Mouse (Mus musculus): ENCODE data around the gene Tesc. TPM values are rescaled to one million over a fixed set of nuclear protein-coding genes. Genes with fewer than 3 reads are reported as not detected.

Gene Tesc
- polyA plus RNA-seq, 1 experiment: 0.13 TPM

DNA sequence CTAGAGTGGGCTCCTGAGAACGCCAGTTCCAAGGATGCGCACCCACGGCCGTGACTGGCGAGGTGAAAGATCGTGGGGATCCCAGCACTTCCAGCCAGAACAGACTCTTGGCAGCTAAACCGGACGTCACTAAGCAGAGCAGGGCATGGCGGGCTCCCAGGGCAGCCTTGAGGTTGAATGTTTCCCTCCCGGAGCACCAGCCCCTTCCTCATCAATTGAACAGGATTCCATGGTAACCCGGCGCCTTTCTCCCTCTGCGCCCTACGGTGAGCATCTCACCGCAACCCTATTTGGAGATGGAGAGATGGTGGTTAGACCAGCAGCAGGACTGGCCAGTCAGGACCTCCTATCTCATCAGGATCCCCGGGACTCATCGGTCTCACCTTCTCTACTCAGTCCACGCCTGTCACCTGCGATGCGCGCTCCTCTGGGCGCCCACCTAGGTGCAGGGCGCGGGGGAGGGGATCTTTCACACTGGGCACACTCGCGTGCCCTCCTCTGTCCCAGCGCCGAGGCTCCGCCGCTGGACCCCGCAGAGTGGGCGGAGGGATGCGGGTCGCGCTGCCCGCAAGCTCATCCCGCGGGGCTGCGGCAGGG, 344 bp upstream of the Tesc start:
- Histone ChIP-seq H3K27me3 (ENCODE audit: control insufficient read depth) (peaks cover 62% of the 10 kb centered on the region), H3K9me3 (ENCODE audit: control insufficient read depth, low read length) (peaks cover 6% of the 10 kb centered on the region; the same call in 1 of the 2 replicates), H3K36me3 (ENCODE audit: control insufficient read depth) (no peaks in the 10 kb centered on the region), H3K4me3 (replicated peaks) (no peak overlapping the region), H3K4me1 (ENCODE audit: control insufficient read depth) (peaks cover 3% of the 10 kb centered on the region)
- TF ChIP-seq TAL1 (IDR thresholded peaks at IDR 0.05; ENCODE audit: low read length) (no peak), GATA1 (IDR thresholded peaks at IDR 0.05; ENCODE audit: low read length) (no peak)

DNA sequence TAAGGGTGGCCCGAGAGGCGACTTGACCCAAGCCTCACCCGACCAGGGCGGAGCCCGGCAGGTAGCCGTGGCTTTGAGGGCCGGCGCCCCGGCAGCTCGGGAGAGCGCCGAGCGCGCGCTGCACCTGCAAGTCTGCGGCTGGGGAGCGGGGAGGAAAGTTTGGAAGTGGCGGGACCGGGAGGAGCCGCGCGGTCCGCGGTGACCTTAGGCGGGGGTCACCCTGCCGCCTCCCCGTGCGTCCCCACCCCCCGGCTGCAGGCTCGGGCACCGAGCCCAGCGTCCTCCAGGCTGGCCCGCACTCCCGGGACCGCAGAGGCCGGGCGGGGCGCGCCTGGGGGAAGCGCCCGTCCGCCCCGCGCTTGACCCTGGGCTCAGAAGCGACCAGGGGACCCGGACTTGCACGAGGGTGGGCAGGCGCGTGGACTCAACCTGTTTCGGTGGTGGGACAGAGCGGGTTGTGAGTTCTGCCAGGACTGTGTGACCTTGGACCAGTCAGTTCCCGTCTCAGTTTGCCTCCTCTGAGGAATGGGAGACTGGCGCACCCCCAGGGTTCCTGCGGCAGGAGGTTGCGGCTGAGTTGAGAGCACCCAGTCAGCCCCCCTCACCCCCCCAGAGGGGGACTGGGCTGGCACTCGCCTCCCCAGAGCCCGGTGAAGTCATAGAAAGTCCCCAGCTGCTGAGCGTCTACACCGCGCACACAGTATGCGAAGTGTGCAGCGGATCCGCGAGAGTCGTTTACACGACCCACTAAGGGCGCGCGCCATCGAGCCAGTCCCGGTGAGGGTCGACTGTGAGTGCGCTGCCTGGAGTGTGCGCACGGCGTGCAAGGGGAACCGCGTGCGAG, 870 bp downstream of the Tesc start:
- TF ChIP-seq TAL1 (IDR thresholded peaks at IDR 0.05; ENCODE audit: low read length) (no peak), GATA1 (IDR thresholded peaks at IDR 0.05; ENCODE audit: low read length) (no peak)

GRCm38 (mm10) chr5:118029035-118029408, 1.5 kb downstream of the Tesc start:
- Histone ChIP-seq H3K27me3 (ENCODE audit: control insufficient read depth) (peaks cover 62% of the 10 kb centered on the region), H3K4me3 (replicated peaks) (peak overlapping the region; percentile 11), H3K9me3 (ENCODE audit: control insufficient read depth, low read length) (peaks cover 6% of the 10 kb centered on the region; the same call in 1 of the 2 replicates), H3K36me3 (ENCODE audit: control insufficient read depth) (no peaks in the 10 kb centered on the region), H3K4me1 (ENCODE audit: control insufficient read depth) (peaks cover 3% of the 10 kb centered on the region)
- TF ChIP-seq GATA1 (IDR thresholded peaks at IDR 0.05; ENCODE audit: low read length) (no peak), TAL1 (IDR thresholded peaks at IDR 0.05; ENCODE audit: low read length) (no peak)

More for the DNA sequence above, 870 bp downstream of the Tesc start:
- H3K4me3 ChIP-seq (replicated peaks): peak overlapping the region; percentile 11
- peaks cover 3% of the 10 kb centered on the region for H3K4me1 ChIP-seq (ENCODE audit: control insufficient read depth)
- no peaks in the 10 kb centered on the region for H3K36me3 ChIP-seq (ENCODE audit: control insufficient read depth)
- peaks cover 62% of the 10 kb centered on the region for H3K27me3 ChIP-seq (ENCODE audit: control insufficient read depth)
- H3K9me3 ChIP-seq (ENCODE audit: control insufficient read depth, low read length): peaks cover 6% of the 10 kb centered on the region; the same call in 1 of the 2 replicates

GRCm38 (mm10) chr5:118029420-118029819, 1.9 kb downstream of the Tesc start:
- H3K9me3 ChIP-seq (ENCODE audit: control insufficient read depth, low read length): peaks cover 6% of the 10 kb centered on the region; the same call in 1 of the 2 replicates
- no peak for TF ChIP-seq GATA1 (IDR thresholded peaks at IDR 0.05; ENCODE audit: low read length)
- TF ChIP-seq TAL1 (IDR thresholded peaks at IDR 0.05; ENCODE audit: low read length): no peak
- H3K4me3 ChIP-seq (replicated peaks): no peak overlapping the region

DNA sequence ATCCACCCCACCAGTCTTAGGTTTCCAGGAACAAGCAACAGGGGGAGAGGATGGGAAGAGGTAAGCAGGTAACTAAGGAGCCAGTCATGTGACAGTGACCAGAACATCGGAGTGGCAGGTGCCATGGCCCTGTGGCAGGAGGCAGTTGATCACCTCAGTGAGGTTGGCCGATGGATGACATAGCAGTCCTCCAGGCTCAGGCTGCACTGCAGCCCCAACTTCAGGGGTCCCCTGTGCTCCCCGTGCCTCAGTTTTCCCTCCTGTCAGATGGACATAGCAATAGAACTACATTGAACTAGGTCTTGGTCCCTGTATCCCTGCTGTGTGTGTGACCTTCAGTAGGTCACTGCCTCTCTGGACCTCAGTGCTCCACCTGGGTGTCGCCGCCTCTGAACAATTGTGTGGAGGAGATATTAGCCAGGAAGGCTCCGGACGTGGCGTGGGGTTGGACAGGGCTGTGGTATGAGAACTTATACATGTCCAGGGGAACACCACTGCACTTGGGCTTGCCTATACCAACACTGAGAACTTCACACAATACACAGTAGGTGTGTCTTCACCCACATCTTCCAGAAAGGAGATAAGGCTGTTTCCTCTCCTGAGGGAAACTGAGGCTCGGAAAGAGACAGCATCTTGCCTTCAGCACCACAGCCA, 2.6 kb downstream of the Tesc start:
- TF ChIP-seq GATA1 (IDR thresholded peaks at IDR 0.05; ENCODE audit: low read length): no peak
- TF ChIP-seq TAL1 (IDR thresholded peaks at IDR 0.05; ENCODE audit: low read length): no peak
- H3K4me3 ChIP-seq (replicated peaks): no peak overlapping the region
- peaks cover 6% of the 10 kb centered on the region; the same call in 1 of the 2 replicates for H3K9me3 ChIP-seq (ENCODE audit: control insufficient read depth, low read length)
- peaks cover 3% of the 10 kb centered on the region for H3K4me1 ChIP-seq (ENCODE audit: control insufficient read depth)
- peaks cover 59% of the 10 kb centered on the region for H3K27me3 ChIP-seq (ENCODE audit: control insufficient read depth)
- no peaks in the 10 kb centered on the region for H3K36me3 ChIP-seq (ENCODE audit: control insufficient read depth)

More at GRCm38 (mm10) chr5:118029420-118029819, 1.9 kb downstream of the Tesc start:
- Histone ChIP-seq H3K36me3 (ENCODE audit: control insufficient read depth) (no peaks in the 10 kb centered on the region), H3K4me1 (ENCODE audit: control insufficient read depth) (peaks cover 3% of the 10 kb centered on the region), H3K27me3 (ENCODE audit: control insufficient read depth) (peaks cover 60% of the 10 kb centered on the region)

DNA sequence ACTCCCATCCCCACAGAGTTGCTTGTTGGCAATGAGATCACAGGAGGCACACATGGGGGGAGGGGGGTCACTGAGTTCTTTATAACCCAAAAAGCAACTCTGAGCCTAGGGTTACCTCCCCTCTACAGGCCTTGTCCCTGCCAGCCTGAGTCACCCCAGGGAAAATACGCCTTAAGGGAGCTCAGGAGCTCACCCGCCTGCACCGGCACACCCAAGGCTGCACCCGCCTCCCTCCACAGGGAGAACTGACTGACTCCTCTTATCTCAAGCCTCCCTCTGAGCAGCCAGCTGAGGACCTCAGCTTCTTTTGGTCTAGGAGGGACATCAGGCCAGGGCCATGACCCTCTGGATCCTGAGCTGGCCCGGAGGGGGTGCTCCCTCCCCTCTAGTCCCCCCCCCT, 3.5 kb downstream of the Tesc start:
- TF ChIP-seq TAL1 (IDR thresholded peaks at IDR 0.05; ENCODE audit: low read length): no peak
- TF ChIP-seq GATA1 (IDR thresholded peaks at IDR 0.05; ENCODE audit: low read length): no peak
- peaks cover 50% of the 10 kb centered on the region for H3K27me3 ChIP-seq (ENCODE audit: control insufficient read depth)
- H3K4me3 ChIP-seq (replicated peaks): no peak overlapping the region
- H3K36me3 ChIP-seq (ENCODE audit: control insufficient read depth): no peaks in the 10 kb centered on the region
- H3K4me1 ChIP-seq (ENCODE audit: control insufficient read depth): peaks cover 3% of the 10 kb centered on the region
- peaks cover 6% of the 10 kb centered on the region; the same call in 1 of the 2 replicates for H3K9me3 ChIP-seq (ENCODE audit: control insufficient read depth, low read length)

- Histone ChIP-seq H3K9me3 (ENCODE audit: control insufficient read depth, low read length) (peaks cover 6% of the 10 kb centered on the region; the same call in 1 of the 2 replicates), H3K4me3 (replicated peaks) (no peak overlapping the region)
These were observed 4.0 kb downstream of the Tesc start for GRCm38 (mm10) chr5:118031508-118031907.

GRCm38 (mm10) chr5:118033328-118033727, 5.8 kb downstream of the Tesc start:
- TF ChIP-seq TAL1 (IDR thresholded peaks at IDR 0.05; ENCODE audit: low read length): no peak
- no peak for TF ChIP-seq GATA1 (IDR thresholded peaks at IDR 0.05; ENCODE audit: low read length)
- Histone ChIP-seq H3K9me3 (ENCODE audit: control insufficient read depth, low read length) (peaks cover 4% of the 10 kb centered on the region; the same call in 1 of the 2 replicates), H3K4me3 (replicated peaks) (no peak overlapping the region), H3K27me3 (ENCODE audit: control insufficient read depth) (peaks cover 36% of the 10 kb centered on the region), H3K36me3 (ENCODE audit: control insufficient read depth) (no peaks in the 10 kb centered on the region), H3K4me1 (ENCODE audit: control insufficient read depth) (peaks cover 3% of the 10 kb centered on the region)

More at GRCm38 (mm10) chr5:118031508-118031907, 4.0 kb downstream of the Tesc start:
- Histone ChIP-seq H3K4me1 (ENCODE audit: control insufficient read depth) (peaks cover 3% of the 10 kb centered on the region), H3K36me3 (ENCODE audit: control insufficient read depth) (no peaks in the 10 kb centered on the region), H3K27me3 (ENCODE audit: control insufficient read depth) (peaks cover 49% of the 10 kb centered on the region)
- no peak for TF ChIP-seq GATA1 (IDR thresholded peaks at IDR 0.05; ENCODE audit: low read length)
- TF ChIP-seq TAL1 (IDR thresholded peaks at IDR 0.05; ENCODE audit: low read length): no peak

Measured in erythroblast, embryonic 14.5 days (primary cell).